In genomic region chr12:55302485-55303441, GRCm38 (mm10) we compare ENCODE assay signal across 8 mouse cellular contexts. TPM values are rescaled to one million over a fixed set of nuclear protein-coding genes. Genes with fewer than 3 reads are reported as not detected.
DNase-seq lines count a peak whose midpoint lies in the region; ATAC-seq lines count a peak whose summit lies in the region.

Gene Ppp2r3c (minus strand): TSS chr12:55302998.

- peaks cover 14% of the 10 kb centered on the region for H3K4me1 ChIP-seq in lung, embryonic 16.5 days (replicated peaks; ENCODE audit: control insufficient read depth, insufficient read depth, low read length)

- peak within 1 kb of the TSS; percentile 85 for H3K9ac ChIP-seq in lung, embryonic 16.5 days (ENCODE audit: low read length)

- WGBS in lung, embryonic 16.5 days = under 1% methylated on average over 55 of the region's 55 CpGs

- H3K36me3 ChIP-seq in lung, embryonic 16.5 days (ENCODE audit: control insufficient read depth, insufficient read depth, low read length) = peaks cover 11% of the 10 kb centered on the region

- H3K4me3 ChIP-seq in lung, embryonic 16.5 days (ENCODE audit: low read length) = peak within 1 kb of the TSS; percentile 82

- H3K27me3 ChIP-seq in lung, embryonic 16.5 days (ENCODE audit: control insufficient read depth, insufficient read depth, low read depth, low read length) = no peaks in the 10 kb centered on the region

- H3K27ac ChIP-seq in lung, embryonic 16.5 days (ENCODE audit: low read length) = peak within 1 kb of the TSS; percentile 96

- ATAC-seq in hematopoietic stem cell, adult 5-6 weeks (replicated peaks in 1 of 2; ENCODE audit: insufficient read depth in 1 of 2, low FRiP score in 2 of 2, low TSS enrichment in 1 of 2, low read depth in 1 of 2, poor library complexity in 2 of 2, severe bottlenecking in 2 of 2) = peak; percentile 94
- ATAC-seq in lung, embryonic 16.5 days (ENCODE audit: low read depth) = peak; percentile 96

- peak within 1 kb of the TSS; percentile 87 for H3K4me2 ChIP-seq in lung, embryonic 16.5 days (ENCODE audit: low read depth, low read length)

- peak; percentile 97 for DNase-seq in MEL-GATA-1-ER (ENCODE audit: extremely low read depth, low read depth)
- peak; percentile 86 for DNase-seq in cerebellum, adult 8-10 months
- peak; percentile 95 for DNase-seq in forelimb bud, embryonic 11.5 days (ENCODE audit: low read depth, low spot score)
- DNase-seq in layer of hippocampus, adult 9-10 months (ENCODE audit: low spot score) = peak; percentile 82
- DNase-seq in ovary, postnatal 10 days (ENCODE audit: low spot score) = peak; percentile 71
- peak; percentile 84 to 85 for DNase-seq in thymus, postnatal 10 days (ENCODE audit: low spot score in 2 of 2)

- no peaks in the 10 kb centered on the region for H3K9me3 ChIP-seq in lung, embryonic 16.5 days (ENCODE audit: control insufficient read depth, low read length)

RNA-seq across cellular contexts. Expression of gene Ppp2r3c, which starts in this region (rescaled TPM):
- 26.2 and 30.3 TPM in 2 replicates for total RNA-seq in hematopoietic stem cell, adult 5-6 weeks (2017)
- 11.4 and 11.6 TPM in 2 replicates for polyA plus RNA-seq in lung, embryonic 16.5 days (2015; fragmentation: Nextera tagmentation; extraction: Ambion mirVana)

Comparison
In these comparisons a context has a peak if more than half of its experiments do, and no peak if none do; other contexts are left out.
1. Peak in every context shown above with its lines: DNase-seq, ATAC-seq, H3K4me3 ChIP-seq and H3K27ac ChIP-seq.